ENCODE assay signal across 8 mouse cellular contexts in genomic region chr9:21918035-21918592, GRCm38 (mm10). TPM values are rescaled to one million over a fixed set of nuclear protein-coding genes. Genes with fewer than 3 reads are reported as not detected.
DNase-seq lines count a peak whose midpoint lies in the region; ATAC-seq and TF ChIP-seq lines count a peak whose summit lies in the region.

Gene Rab3d (minus strand): TSS chr9:21918192.

- DNase-seq in gastrocnemius, postnatal 10 days: peak; percentile 92
- peak; percentile 98 for DNase-seq in induced T-regulatory cell, adult 2 months (ENCODE audit: low read depth)
- peak; percentile 80 to 92 for DNase-seq in left cerebral cortex, adult 9 months (ENCODE audit: low spot score in 2 of 2)
- DNase-seq in right cerebral cortex, postnatal 14 days: peak; percentile 89
- DNase-seq in urinary bladder, postnatal 36 days (ENCODE audit: low spot score in 2 of 2): peak; percentile 95 to 97

- peak within 1 kb of the TSS; percentile 97 for H3K27ac ChIP-seq in cortical plate, adult 2 months (ENCODE audit: insufficient read depth, low read length)

- peak within 1 kb of the TSS; percentile 74 for H3K4me3 ChIP-seq in cortical plate, adult 2 months (ENCODE audit: insufficient read depth, low read length)

- TF ChIP-seq CTCF in cortical plate, adult 2 months (IDR thresholded peaks at IDR 0.05; ENCODE audit: extremely low read depth, insufficient read depth, low read length): no peak

- ATAC-seq in activated CD4-positive, CD25-positive, alpha-beta regulatory T cell, adult 4 months: peak; percentile 90
- ATAC-seq in megakaryocyte progenitor cell, adult 5-6 weeks (replicated peaks; ENCODE audit: poor library complexity): peak; percentile 96

- H3K4me1 ChIP-seq in cortical plate, adult 2 months (ENCODE audit: control insufficient read depth, insufficient read depth, low read length): no peaks in the 10 kb centered on the region; the same call in 1 of the 2 replicates

- no peak for TF ChIP-seq POLR2A in cortical plate, adult 2 months (IDR thresholded peaks at IDR 0.05; ENCODE audit: extremely low read depth, insufficient read depth, low read length)

RNA-seq across cellular contexts. Expression of gene Rab3d, which starts in this region (rescaled TPM):
- polyA plus RNA-seq in activated CD4-positive, CD25-positive, alpha-beta regulatory T cell, adult 4 months (2017; shearing (Covaris generic)): 1 to 10 TPM; 5.8 to 7.1 TPM
- polyA plus RNA-seq in cortical plate, adult 2 months (2012; rRNA removed): 14.3 and 15.6 TPM in 2 replicates
- 1 to 10 TPM; 5.4 to 6.2 TPM for total RNA-seq in gastrocnemius, postnatal 10 days (2021)
- 14.5 and 20.1 TPM in 2 replicates for total RNA-seq in megakaryocyte progenitor cell, adult 5-6 weeks (2015)
- 37.3 and 50.6 TPM in 2 replicates for total RNA-seq in megakaryocyte progenitor cell, adult 5-6 weeks (2017)

Comparison
In these comparisons a context has a peak if more than half of its experiments do, and no peak if none do; other contexts are left out.
1. Peak in every context shown above with its lines: DNase-seq, ATAC-seq, H3K4me3 ChIP-seq and H3K27ac ChIP-seq.